Mouse (Mus musculus) erythroblast, embryonic 14.5 days (primary cell): ENCODE results near the gene Prmt1. TPM values are rescaled to one million over a fixed set of nuclear protein-coding genes. Genes with fewer than 3 reads are reported as not detected.
"Not testable (repeated sequence)": the region's sequence is repeated elsewhere in the genome, so short reads cannot be mapped to it uniquely, and the experiment has no call there.

Experiments
- H3K27me3 ChIP-seq: 2 replicates; pipeline ENCODE4 v1.6.1; 2012; ENCODE audit warnings: inconsistent platforms; ENCODE audit not compliant: control insufficient read depth
- H3K36me3 ChIP-seq: 2 replicates; pipeline ENCODE4 v1.6.1; 2012; ENCODE audit warnings: mild to moderate bottlenecking, inconsistent platforms; ENCODE audit not compliant: control insufficient read depth
- H3K4me1 ChIP-seq: 2 replicates; pipeline ENCODE4 v1.6.1; 2012; ENCODE audit warnings: inconsistent platforms; ENCODE audit not compliant: control insufficient read depth
- H3K4me3 ChIP-seq: replicated peaks from 2 replicates; pipeline ENCODE3; 2012; ENCODE audit warnings: moderate library complexity, mild to moderate bottlenecking, inconsistent platforms
- H3K9me3 ChIP-seq: 2 replicates; pipeline ENCODE4 v1.6.1; 2012; ENCODE audit warnings: low read length, inconsistent platforms, mixed read lengths; ENCODE audit not compliant: control insufficient read depth
- GATA1 ChIP-seq: IDR thresholded peaks from 2 replicates; pipeline ENCODE4 v1.6.1; 2012; ENCODE audit warnings: low read length, inconsistent platforms, mixed read lengths
- TAL1 ChIP-seq: IDR thresholded peaks from 3 replicates; pipeline ENCODE4 v1.6.1; 2012; ENCODE audit warnings: low read length, inconsistent platforms, mixed read lengths
- polyA plus RNA-seq: library from polyadenylated mRNA; stranded (reverse); fragments of >175 nt; gene quantifications from 2 replicates; pipeline ENCODE4 v1.2.3, GENCODE M21; 2012

Gene Prmt1
- polyA plus RNA-seq, 1 experiment: 4.9 TPM

DNA sequence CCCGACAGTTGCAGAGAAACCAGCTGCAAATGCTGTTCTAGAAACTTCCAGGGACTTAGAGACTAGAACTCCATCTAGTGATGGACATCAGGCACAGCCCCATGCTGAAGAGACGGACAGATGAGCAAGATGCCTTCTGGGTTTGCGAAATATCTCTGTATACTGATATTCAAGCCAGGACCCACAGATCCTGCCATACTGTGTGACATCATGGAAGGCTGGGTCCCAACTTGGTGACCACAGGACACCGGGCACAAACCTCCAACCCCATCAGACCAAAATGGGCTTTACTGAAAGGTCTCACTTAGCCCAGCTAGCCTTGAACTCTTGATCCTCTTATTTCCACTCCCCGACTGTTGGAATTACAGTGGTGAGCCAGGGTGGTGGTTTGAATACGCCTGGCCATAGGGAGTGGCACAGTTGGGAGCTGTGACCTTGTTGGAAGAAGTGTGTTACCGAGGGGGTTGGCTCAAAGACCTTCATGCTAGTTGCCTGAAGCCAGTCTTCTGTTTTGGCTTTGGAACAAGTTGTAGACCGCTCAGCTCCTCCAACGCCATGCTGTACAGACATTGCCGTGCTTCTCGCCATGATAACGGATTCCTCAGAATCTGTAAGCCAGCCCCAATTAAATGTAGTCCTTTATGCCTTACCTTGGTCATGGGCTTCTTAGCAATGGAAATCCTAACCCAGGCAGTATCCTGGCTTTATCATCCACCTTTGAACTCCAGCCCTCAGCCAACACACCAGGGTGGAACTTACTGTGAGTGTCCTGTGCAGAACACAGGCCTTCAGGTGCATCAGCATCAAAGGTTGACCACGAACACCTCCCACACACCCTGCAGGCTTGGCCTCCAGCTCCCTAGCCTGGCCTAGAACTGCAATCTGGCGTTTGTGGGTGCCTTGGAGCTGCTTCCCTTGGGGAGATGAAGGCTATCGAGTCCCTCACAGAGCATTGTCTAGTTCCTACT is 38.2 kb upstream of the Prmt1 start:
- Histone ChIP-seq H3K4me1 (peaks cover 46% of the 10 kb centered on the region), H3K9me3 (no peaks in the 10 kb centered on the region), H3K27me3 (peaks cover 23% of the 10 kb centered on the region), H3K36me3 (peaks cover 26% of the 10 kb centered on the region), H3K4me3 (no peak overlapping the region)
- no peak for TF ChIP-seq TAL1
- TF ChIP-seq GATA1: no peak

DNA sequence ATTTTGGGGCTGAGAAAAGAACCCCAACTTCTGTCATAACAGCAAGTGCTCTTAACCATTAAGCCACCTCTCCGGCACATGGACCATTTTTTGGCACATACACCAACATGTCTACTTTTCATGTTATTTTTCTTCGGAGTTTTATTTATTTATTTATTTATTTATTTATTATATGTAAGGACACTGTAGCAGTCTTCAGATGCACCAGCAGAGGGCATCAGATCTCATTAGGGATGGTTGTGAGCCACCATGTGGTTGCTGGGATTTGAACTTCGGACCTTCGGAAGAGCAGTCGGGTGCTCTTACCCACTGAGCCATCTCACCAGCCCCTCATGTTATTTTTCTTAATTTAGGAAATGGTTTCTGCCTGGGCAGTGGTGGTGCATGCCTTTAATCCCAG is 37.3 kb upstream of the Prmt1 start:
- Histone ChIP-seq H3K27me3 (peaks cover 31% of the 10 kb centered on the region), H3K36me3 (peaks cover 20% of the 10 kb centered on the region), H3K4me1 (peaks cover 46% of the 10 kb centered on the region)
- not testable (repeated sequence) for H3K9me3 ChIP-seq, H3K4me3 ChIP-seq

DNA sequence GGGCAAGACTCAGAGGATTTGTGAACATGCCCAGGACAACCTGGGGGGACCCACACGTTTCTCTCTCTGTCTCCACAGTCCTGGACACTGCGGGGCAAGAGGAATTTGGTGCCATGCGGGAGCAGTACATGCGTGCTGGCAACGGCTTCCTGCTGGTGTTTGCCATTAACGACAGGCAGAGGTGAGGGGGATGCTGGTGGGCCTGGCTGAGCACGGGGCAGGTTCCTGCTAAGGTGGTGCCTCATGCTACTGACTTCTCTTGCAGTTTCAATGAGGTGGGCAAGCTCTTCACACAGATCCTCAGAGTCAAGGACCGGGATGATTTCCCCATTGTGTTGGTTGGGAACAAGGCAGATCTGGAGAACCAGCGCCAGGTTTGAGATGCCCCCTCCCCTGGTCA is 33.9 kb upstream of the Prmt1 start:
- H3K36me3 ChIP-seq: no peaks in the 10 kb centered on the region
- no peak for TF ChIP-seq TAL1
- TF ChIP-seq GATA1: no peak
- no peak overlapping the region for H3K4me3 ChIP-seq
- peaks cover 44% of the 10 kb centered on the region for H3K4me1 ChIP-seq
- peaks cover 39% of the 10 kb centered on the region for H3K27me3 ChIP-seq
- no peaks in the 10 kb centered on the region for H3K9me3 ChIP-seq

DNA sequence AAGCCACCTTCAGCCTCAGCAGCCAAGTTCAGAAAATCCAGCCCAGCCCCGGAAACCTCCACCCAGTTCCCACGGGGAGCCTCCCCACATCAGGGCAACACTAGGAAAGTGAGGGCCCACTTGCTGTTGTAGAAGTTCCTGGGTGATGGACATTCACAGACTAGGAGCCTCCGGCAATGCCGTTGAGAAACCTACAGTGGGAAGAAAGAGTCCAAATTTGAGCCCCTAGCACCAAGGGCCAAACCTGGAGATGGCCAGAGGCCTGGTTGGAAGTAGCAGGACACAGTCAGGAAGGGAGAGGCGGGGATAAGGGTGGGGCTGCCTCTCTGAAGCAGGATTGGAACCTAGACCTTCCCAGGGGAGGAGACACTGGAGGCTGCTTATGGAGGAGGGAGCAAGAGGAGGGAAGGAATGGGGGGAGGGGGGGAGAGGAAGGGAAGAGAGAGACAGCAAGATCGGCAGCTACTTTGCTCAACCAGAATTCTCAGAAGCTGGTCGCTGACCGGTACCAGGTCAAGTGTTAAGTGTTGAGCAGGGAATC is 32.7 kb upstream of the Prmt1 start:
- H3K4me3 ChIP-seq: no peak overlapping the region
- H3K9me3 ChIP-seq: no peaks in the 10 kb centered on the region
- peaks cover 3% of the 10 kb centered on the region for H3K36me3 ChIP-seq
- peaks cover 39% of the 10 kb centered on the region for H3K27me3 ChIP-seq
- no peak for TF ChIP-seq GATA1
- no peak for TF ChIP-seq TAL1
- H3K4me1 ChIP-seq: peaks cover 45% of the 10 kb centered on the region

DNA sequence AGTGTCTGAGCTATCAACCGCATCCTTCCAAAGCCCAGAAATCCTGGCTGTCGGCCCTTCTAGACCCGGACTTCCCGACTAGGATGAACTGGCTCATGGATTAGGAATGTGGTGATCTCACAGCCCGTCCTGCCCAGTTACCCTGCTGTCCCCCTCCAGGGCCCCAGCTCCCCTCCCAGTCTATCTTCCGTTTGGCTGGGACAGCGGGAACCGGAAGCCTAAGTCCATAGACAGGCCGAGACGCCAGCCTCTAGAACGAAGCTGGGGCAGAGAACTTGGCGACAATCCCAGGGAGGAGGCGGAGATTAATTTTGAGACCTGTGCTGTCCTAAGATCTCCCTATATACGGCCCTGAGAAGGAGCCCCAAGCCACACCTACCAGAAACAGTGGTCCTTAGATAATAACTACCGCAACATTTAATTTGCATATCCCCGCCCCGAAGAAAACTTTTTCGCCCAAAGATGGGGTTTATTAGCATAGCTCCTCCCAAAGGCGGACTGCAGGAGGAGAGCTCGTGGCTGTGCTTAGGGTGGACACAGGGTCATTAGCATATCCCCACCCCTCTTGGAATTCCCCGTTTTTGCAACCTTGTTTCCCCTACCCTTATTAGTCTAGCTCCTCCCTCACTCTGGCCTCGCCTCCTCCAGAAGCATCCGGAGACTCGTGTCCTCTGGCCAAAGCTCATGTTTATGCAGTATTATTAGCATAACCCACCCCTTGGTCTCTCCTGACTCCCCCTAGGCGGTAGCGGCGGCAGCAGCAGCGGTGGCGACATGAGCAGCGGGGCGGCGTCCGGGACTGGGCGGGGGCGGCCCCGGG is 31.1 kb upstream of the Prmt1 start, which contains the start of gene Rras:
TSS of gene Rras (plus strand) at position 720 of the 820 bp plus-strand sequence.
- TF ChIP-seq TAL1 (no peak), GATA1 (0 out of 2 replicates have a peak, but pooled peaks have one; percentile 21)
- H3K4me3 ChIP-seq: peak within 1 kb of the TSS; percentile 87
- peaks cover 20% of the 10 kb centered on the region for H3K36me3 ChIP-seq
- peaks cover 39% of the 10 kb centered on the region for H3K27me3 ChIP-seq
- peaks cover 61% of the 10 kb centered on the region for H3K4me1 ChIP-seq
- H3K9me3 ChIP-seq: no peaks in the 10 kb centered on the region

DNA sequence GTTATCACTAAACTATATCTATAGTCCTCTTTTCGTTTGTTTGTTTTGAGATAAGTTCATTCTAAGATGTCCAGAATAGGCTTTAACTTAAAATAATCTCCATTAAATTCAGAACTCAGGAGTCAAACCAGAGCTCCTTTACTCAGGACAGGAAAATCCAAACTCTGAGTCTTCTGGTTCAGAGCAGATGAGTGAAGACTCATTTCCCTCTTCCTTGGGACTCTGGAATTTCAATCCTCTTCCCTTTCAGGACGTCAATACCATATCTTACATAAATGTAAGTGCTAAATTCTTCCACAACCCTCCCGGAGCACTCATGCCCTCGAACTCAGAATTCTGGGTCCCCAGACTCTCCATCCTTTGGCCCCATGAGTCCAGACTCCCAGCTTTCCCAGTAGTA is 30.4 kb upstream of the Prmt1 start:
- Histone ChIP-seq H3K27me3 (peaks cover 38% of the 10 kb centered on the region), H3K9me3 (no peaks in the 10 kb centered on the region), H3K4me3 (peak overlapping the region; percentile 87), H3K36me3 (peaks cover 26% of the 10 kb centered on the region), H3K4me1 (peaks cover 68% of the 10 kb centered on the region)
- TF ChIP-seq GATA1 (no peak), TAL1 (no peak)

DNA sequence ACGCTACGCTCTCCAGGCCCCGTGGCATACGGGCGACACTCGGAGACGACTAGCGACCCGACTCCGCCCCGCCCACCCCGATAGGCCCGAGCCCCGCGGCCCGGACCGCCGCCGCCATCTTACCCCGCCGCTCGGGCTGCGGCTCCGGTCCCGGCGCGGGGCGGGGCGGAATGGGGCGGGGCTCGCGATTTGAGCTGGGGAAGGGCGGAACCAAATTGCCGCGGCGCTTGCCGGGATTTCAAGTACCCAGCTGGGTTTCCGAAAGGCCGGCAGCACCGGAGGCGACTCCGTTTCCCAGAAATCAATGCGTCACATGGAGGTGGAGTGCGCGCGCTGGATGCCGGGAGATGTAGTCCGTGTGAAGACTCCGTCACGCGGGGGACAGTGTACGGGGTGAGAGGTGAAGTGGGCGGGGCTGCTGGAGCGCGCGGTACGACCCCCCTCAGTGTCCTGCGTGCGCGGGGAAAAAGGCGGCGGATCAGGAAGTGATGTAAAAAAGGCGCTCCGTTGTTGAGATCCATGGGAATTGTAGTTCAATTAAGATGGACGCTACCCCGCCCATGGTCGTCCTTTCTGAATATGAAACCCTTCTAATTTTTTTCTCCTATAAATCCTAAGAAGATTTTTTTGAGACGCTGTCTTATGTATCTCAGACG is 29.7 kb upstream of the Prmt1 start, which contains the start of gene Scaf1:
TSS of gene Scaf1 (minus strand) at position 407 of the 656 bp plus-strand sequence.
- TF ChIP-seq GATA1 (no peak), TAL1 (no peak)
- H3K4me3 ChIP-seq: peak within 1 kb of the TSS; percentile 87
- H3K27me3 ChIP-seq: peaks cover 32% of the 10 kb centered on the region
- peaks cover 73% of the 10 kb centered on the region for H3K4me1 ChIP-seq
- H3K9me3 ChIP-seq: no peaks in the 10 kb centered on the region
- H3K36me3 ChIP-seq: peaks cover 33% of the 10 kb centered on the region

DNA sequence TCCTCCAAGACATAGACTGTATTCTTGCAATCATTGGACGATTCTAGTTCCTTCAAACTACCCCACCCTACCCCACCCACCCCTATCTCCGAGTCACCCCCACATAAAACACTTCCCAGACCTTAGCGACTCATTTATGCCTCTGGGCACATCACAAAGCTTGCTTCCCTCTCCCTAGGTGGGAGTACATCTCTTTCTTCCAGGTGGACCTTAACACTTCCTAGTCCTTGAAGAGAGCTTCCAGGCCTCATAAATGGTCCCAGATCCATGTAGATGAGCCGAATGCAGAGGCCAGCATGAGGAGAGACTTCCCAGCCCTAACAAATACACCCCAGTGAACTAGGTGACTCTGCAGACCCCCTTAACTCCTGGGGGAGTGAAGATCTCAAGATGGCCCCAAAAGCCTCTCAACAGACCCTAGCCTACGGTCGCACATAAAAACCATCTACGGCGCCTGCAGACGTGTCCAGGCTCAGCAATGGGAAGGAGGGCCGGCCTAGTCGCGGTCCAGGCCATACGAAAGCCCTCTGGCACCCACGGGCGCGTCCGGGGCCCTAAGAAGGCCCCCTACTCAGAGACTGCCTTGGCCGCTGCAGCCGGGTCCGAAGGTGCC is 29.1 kb upstream of the Prmt1 start:
- H3K27me3 ChIP-seq: peaks cover 26% of the 10 kb centered on the region
- H3K4me3 ChIP-seq: peak overlapping the region; percentile 87
- no peak for TF ChIP-seq TAL1
- no peak for TF ChIP-seq GATA1
- H3K4me1 ChIP-seq: peaks cover 74% of the 10 kb centered on the region
- no peaks in the 10 kb centered on the region for H3K9me3 ChIP-seq
- H3K36me3 ChIP-seq: peaks cover 39% of the 10 kb centered on the region
